Mouse (Mus musculus) cerebellum, adult 2 months (tissue): ENCODE measurements around the gene Jph3. TPM values are rescaled to one million over a fixed set of nuclear protein-coding genes. Genes with fewer than 3 reads are reported as not detected.
A peak's percentile ranks its signal among the peaks of the same experiment; 100 is the strongest.

Experiments
- DNase-seq, 2 experiments: peaks; one replicate each; pipeline ENCODE4 v3.0.0; 2021
- H3K27ac ChIP-seq: fragments of 200-500 bp; 2 replicates; pipeline ENCODE4 v1.5.1; 2012; ENCODE audit warnings: low read length, control low read depth, inconsistent platforms; ENCODE audit not compliant: insufficient read depth
- H3K27me3 ChIP-seq: fragments of 200-500 bp; 2 replicates; pipeline ENCODE4 v1.6.1; 2012; ENCODE audit warnings: inconsistent platforms, mild to moderate bottlenecking, low read length, moderate library complexity; ENCODE audit not compliant: control insufficient read depth, insufficient read depth
- H3K4me1 ChIP-seq: fragments of 200-500 bp; 2 replicates; pipeline ENCODE4 v1.6.1; 2011; ENCODE audit warnings: low read length; ENCODE audit not compliant: control insufficient read depth, insufficient read depth
- H3K4me3 ChIP-seq: fragments of 200-500 bp; replicated peaks from 2 replicates; pipeline ENCODE3; 2011; ENCODE audit warnings: mild to moderate bottlenecking, low read depth, low read length, control low read depth; ENCODE audit not compliant: insufficient read depth
- CTCF ChIP-seq: fragments of 200-500 bp; IDR thresholded peaks from 2 replicates; pipeline ENCODE4 v1.5.1; 2011; ENCODE audit warnings: low read depth, mild to moderate bottlenecking, control low read depth, low read length, moderate library complexity, borderline replicate concordance; ENCODE audit not compliant: insufficient read depth
- POLR2A ChIP-seq: fragments of 200-500 bp; IDR thresholded peaks from 2 replicates; pipeline ENCODE4 v1.6.1; 2011; ENCODE audit warnings: low read length, control low read depth, borderline replicate concordance; ENCODE audit not compliant: insufficient read depth
- WGBS: fragments of 180-500 bp; shearing (Covaris S2); methylation state at CpG from one replicate; pipeline ENCODE4 v1.1.7; 2018; 5-methylcytosine and 5-hydroxymethylcytosine counted together
- polyA plus RNA-seq: library from polyadenylated mRNA; depleted of rRNA; stranded (reverse); fragments of >200 nt; gene quantifications from 2 replicates; pipeline ENCODE4 v1.2.3, GENCODE M21; 2012

The Jph3 gene
- polyA plus RNA-seq, 1 experiment, result 143 TPM

- H3K4me1 ChIP-seq, result peaks cover 71% of the 10 kb centered on the region
- no peak overlapping the region for H3K4me3 ChIP-seq
- peak; percentile 71 to 85 for DNase-seq
- peak overlapping the region; percentile 60 for H3K27ac ChIP-seq
- WGBS, result 20% methylated on average over 2 of the region's 2 CpGs
- TF ChIP-seq POLR2A, result no peak
- no peak for TF ChIP-seq CTCF
- H3K27me3 ChIP-seq, result no peaks in the 10 kb centered on the region
Observed at GRCm38 (mm10) chr8:121769621-121770020, 40.2 kb downstream of the Jph3 start.

GRCm38 (mm10) chr8:121770845-121771752 lies 41.7 kb downstream of the Jph3 start:
- H3K27ac ChIP-seq, result no peak overlapping the region
- WGBS, result 33% methylated on average over 19 of the region's 19 CpGs

GRCm38 (mm10) chr8:121773876-121774275 lies 44.5 kb downstream of the Jph3 start:
- WGBS, result 26% methylated on average over 12 of the region's 12 CpGs
- Histone ChIP-seq H3K4me1 (peaks cover 65% of the 10 kb centered on the region), H3K4me3 (no peak overlapping the region), H3K27me3 (no peaks in the 10 kb centered on the region), H3K27ac (no peak overlapping the region)
- DNase-seq, result peak in 1 of 2 experiments; percentile 60
- no peak for TF ChIP-seq CTCF
- TF ChIP-seq POLR2A, result no peak

More at GRCm38 (mm10) chr8:121770845-121771752, 41.7 kb downstream of the Jph3 start:
- H3K4me3 ChIP-seq, result no peak overlapping the region
- no peak for TF ChIP-seq CTCF
- no peak for TF ChIP-seq POLR2A
- peaks cover 70% of the 10 kb centered on the region for H3K4me1 ChIP-seq
- DNase-seq, result no peak
- no peaks in the 10 kb centered on the region for H3K27me3 ChIP-seq

GRCm38 (mm10) chr8:121782493-121782892 lies 53.1 kb downstream of the Jph3 start:
- Histone ChIP-seq H3K4me3 (no peak overlapping the region), H3K27me3 (no peaks in the 10 kb centered on the region), H3K27ac (no peak overlapping the region), H3K4me1 (peaks cover 58% of the 10 kb centered on the region)
- no peak for TF ChIP-seq CTCF
- no peak for TF ChIP-seq POLR2A
- DNase-seq, result peak in 1 of 2 experiments; percentile 67
- WGBS, result 9% methylated on average over 5 of the region's 5 CpGs

GRCm38 (mm10) chr8:121786542-121786941 lies 57.1 kb downstream of the Jph3 start:
- peak in 1 of 2 experiments; percentile 27 for DNase-seq
- Histone ChIP-seq H3K27ac (no peak overlapping the region), H3K4me1 (peaks cover 65% of the 10 kb centered on the region), H3K27me3 (no peaks in the 10 kb centered on the region), H3K4me3 (no peak overlapping the region)
- no peak for TF ChIP-seq POLR2A
- TF ChIP-seq CTCF, result no peak
- 18% methylated on average over 10 of the region's 10 CpGs for WGBS

- Histone ChIP-seq H3K27ac (no peak overlapping the region), H3K4me1 (peaks cover 44% of the 10 kb centered on the region), H3K4me3 (no peak overlapping the region), H3K27me3 (no peaks in the 10 kb centered on the region)
- WGBS, result 25% methylated on average over 8 of the region's 8 CpGs
- TF ChIP-seq POLR2A, result no peak
- no peak for TF ChIP-seq CTCF
- peak in 1 of 2 experiments; percentile 18 for DNase-seq
Observed at GRCm38 (mm10) chr8:121788786-121789185, 59.4 kb downstream of the Jph3 start.

GRCm38 (mm10) chr8:121792159-121792558 lies 62.7 kb downstream of the Jph3 start:
- WGBS, result 70% methylated on average over 7 of the region's 7 CpGs
- Histone ChIP-seq H3K27me3 (no peaks in the 10 kb centered on the region), H3K4me1 (peaks cover 29% of the 10 kb centered on the region), H3K27ac (no peak overlapping the region), H3K4me3 (no peak overlapping the region)
- DNase-seq, result no peak
- TF ChIP-seq POLR2A (no peak), CTCF (no peak)

- H3K4me1 ChIP-seq, result peaks cover 28% of the 10 kb centered on the region
- 56% methylated on average over 4 of the region's 4 CpGs for WGBS
- no peaks in the 10 kb centered on the region for H3K27me3 ChIP-seq
- TF ChIP-seq CTCF (no peak), POLR2A (no peak)
- H3K27ac ChIP-seq, result no peak overlapping the region
- no peak overlapping the region for H3K4me3 ChIP-seq
- DNase-seq, result no peak
Observed at GRCm38 (mm10) chr8:121792627-121793026, 63.2 kb downstream of the Jph3 start.
